Mouse (Mus musculus) monocyte, adult 2 months (primary cell): ENCODE measurements around the gene Atp5mpl.

Experiments used
- DNase-seq, 2 experiments: peaks; one replicate each; pipeline ENCODE4 v3.0.0; 2022; ENCODE audit warnings: low spot score in 2 of 2, low read depth in 1 of 2

Gene Atp5mpl

DNA sequence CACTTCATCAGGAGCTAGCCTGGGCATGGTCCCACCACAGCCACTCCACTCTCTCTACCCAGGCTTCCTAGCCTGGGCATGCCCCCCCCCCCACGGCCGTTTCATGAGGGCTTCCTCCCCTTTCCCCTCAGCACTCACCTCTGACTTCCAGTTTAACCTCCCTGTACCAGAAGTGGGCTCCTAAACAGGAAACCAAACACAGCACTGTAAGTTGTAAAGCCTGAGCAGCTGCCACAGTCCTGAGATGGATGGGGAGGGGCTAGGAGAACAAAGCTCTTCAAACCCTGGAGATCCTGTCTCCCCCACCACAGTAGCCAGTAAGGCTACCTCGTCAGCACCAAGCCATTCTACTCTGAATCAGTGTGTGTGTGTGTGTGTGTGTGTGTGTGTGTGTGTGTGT lies 52.7 kb downstream of the Atp5mpl start:
- DNase-seq, result no peak

DNA sequence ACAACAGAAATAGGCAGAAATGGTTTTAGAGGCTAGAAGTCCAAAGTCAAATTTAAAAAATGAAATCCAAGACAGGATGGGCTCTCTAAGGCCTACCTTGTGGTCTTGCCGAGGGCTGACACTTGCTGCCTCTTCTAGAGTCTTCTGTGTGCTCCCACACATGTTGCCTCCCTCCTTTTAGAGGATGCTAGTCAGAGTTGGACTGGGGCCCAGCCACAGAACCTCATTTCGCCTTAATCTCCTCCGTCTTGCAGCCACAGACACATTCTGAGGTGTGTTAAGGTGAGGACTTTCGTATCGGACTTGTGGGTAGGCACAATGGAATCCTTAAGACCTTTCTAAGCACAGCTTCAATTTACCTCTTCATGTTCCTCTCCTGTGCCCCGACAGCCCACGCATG lies 54.0 kb downstream of the Atp5mpl start:
- no peak for DNase-seq

GRCm38 (mm10) chr12:111911796-111912195 lies 55.0 kb downstream of the Atp5mpl start:
- no peak for DNase-seq
